Mouse (Mus musculus) large intestine, adult 2 months (tissue): ENCODE measurements around the gene Gm11627. TPM values are rescaled to one million over a fixed set of nuclear protein-coding genes. Genes with fewer than 3 reads are reported as not detected.
"Not testable (repeated sequence)": the region's sequence is repeated elsewhere in the genome, so short reads cannot be mapped to it uniquely, and the experiment has no call there.

Source experiments
- DNase-seq: peaks from one replicate; pipeline ENCODE4 v3.0.0-alpha.2; 2012; ENCODE audit warnings: low read depth, low spot score
- WGBS: fragments of 180-500 bp; shearing (Covaris S2); methylation state at CpG from one replicate; pipeline ENCODE4 v1.1.7; 2018; 5-methylcytosine and 5-hydroxymethylcytosine counted together
- polyA plus RNA-seq: library from polyadenylated mRNA; depleted of rRNA; stranded (reverse); fragments of >200 nt; gene quantifications from 2 replicates; pipeline ENCODE4 v1.2.3, GENCODE M21; 2012; rRNA removed

Gm11627 gene
- polyA plus RNA-seq: 2.0 and 2.7 TPM in 2 replicates

GRCm38 (mm10) chr11:102579165-102580033 lies at the start of gene Gm11627:
Gene Gm11627 (minus strand): TSS chr11:102579461.
- DNase-seq: no peak
- 30% methylated on average over 23 of the region's 23 CpGs for WGBS

GRCm38 (mm10) chr11:102628529-102628928 lies 49.3 kb upstream of the Gm11627 start:
- WGBS: 75% methylated on average over 9 of the region's 9 CpGs

GRCm38 (mm10) chr11:102627171-102627931 lies 48.1 kb upstream of the Gm11627 start:
- 88% methylated on average over 9 of the region's 9 CpGs for WGBS
- DNase-seq: no peak

More at GRCm38 (mm10) chr11:102628529-102628928, 49.3 kb upstream of the Gm11627 start:
- no peak for DNase-seq

GRCm38 (mm10) chr11:102624888-102625407 lies 45.7 kb upstream of the Gm11627 start:
- WGBS: 75% methylated on average over 14 of the region's 14 CpGs
- DNase-seq: no peak

- no peak for DNase-seq
- WGBS: 27% methylated on average over 17 of the region's 17 CpGs
Observed at GRCm38 (mm10) chr11:102623876-102624789, 44.9 kb upstream of the Gm11627 start.

- DNase-seq: no peak
- 60% methylated on average over 2 of the region's 2 CpGs for WGBS
Observed at GRCm38 (mm10) chr11:102619449-102619848, 40.2 kb upstream of the Gm11627 start.

- no peak for DNase-seq
- WGBS: 42% methylated on average over 6 of the region's 6 CpGs
Observed at GRCm38 (mm10) chr11:102611317-102611705, 32.0 kb upstream of the Gm11627 start.

- DNase-seq: no peak
- WGBS: 55% methylated on average over 9 of the region's 9 CpGs
Observed at GRCm38 (mm10) chr11:102610675-102611316, 31.5 kb upstream of the Gm11627 start.

- 43% methylated on average over 4 of the region's 4 CpGs for WGBS
- no peak for DNase-seq
Observed at GRCm38 (mm10) chr11:102610260-102610659, 31.0 kb upstream of the Gm11627 start.

GRCm38 (mm10) chr11:102609483-102609882 lies 30.2 kb upstream of the Gm11627 start:
- DNase-seq: no peak
- WGBS: 72% methylated on average over 8 of the region's 8 CpGs

- DNase-seq: no peak
- WGBS: 57% methylated on average over 4 of the region's 4 CpGs
Observed at GRCm38 (mm10) chr11:102608691-102609090, 29.4 kb upstream of the Gm11627 start.

GRCm38 (mm10) chr11:102607686-102608548 lies 28.7 kb upstream of the Gm11627 start:
- WGBS: 68% methylated on average over 10 of the region's 10 CpGs
- DNase-seq: no peak

- 56% methylated on average over 12 of the region's 12 CpGs for WGBS
- not testable (repeated sequence) for DNase-seq
Observed at GRCm38 (mm10) chr11:102607201-102607600, 27.9 kb upstream of the Gm11627 start.

GRCm38 (mm10) chr11:102606751-102607171 lies 27.5 kb upstream of the Gm11627 start:
- WGBS: 51% methylated on average over 12 of the region's 12 CpGs
- no peak for DNase-seq

- whole genome bisulfite sequencing: 30% methylated on average over 62 of the region's 62 CpGs
- no peak for DNase-seq
Observed at GRCm38 (mm10) chr11:102605553-102606416, 26.5 kb upstream of the Gm11627 start.

- under 1% methylated on average over 74 of the region's 74 CpGs for WGBS
- DNase-seq: no peak
Observed at GRCm38 (mm10) chr11:102604777-102605552, 25.7 kb upstream of the Gm11627 start.
